Comparison of ENCODE assay signal across 11 mouse cellular contexts in the genomic region with DNA sequence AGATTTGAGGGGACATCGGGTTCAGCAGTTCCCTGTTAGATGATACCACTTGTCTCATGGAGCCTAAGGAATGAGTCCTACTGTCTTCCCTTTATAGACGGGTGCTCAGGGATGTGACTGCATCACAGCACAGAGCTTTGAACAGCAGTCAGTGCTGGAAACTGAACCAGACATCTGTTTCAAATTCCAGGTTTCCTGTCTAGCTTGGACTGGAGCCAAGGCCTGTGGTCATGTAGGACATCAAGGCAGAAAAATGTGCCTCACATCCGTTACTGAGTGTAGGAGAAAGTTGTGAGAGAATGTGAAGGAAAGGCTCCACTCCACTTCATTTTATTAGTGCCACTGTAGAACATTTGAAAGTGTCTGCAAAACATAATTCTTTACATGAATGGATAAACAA.
DNase-seq lines count a peak whose midpoint lies in the region; ATAC-seq and TF ChIP-seq lines count a peak whose summit lies in the region.
"Had no signal": no experiment of that assay in that cellular context is flagged by ENCODE, and none has a peak within 500 bp of the region (broad histone marks: within the 10 kb centered on the region; RNA-seq: fewer than 3 reads in every experiment).

No protein-coding gene starts in this region.

- no peak for TF ChIP-seq CTCF in gastrocnemius, adult 2 months (IDR thresholded peaks at IDR 0.05)

- intact Hi-C loops in gastrocnemius, adult 2 months (cut with DNase I) = no loop called here
- intact Hi-C loops in heart, postnatal 10 days (cut with DNase I) = no loop called here

- H3K9ac ChIP-seq in midbrain, embryonic 14.5 days (replicated peaks; ENCODE audit: low read length) = no peak overlapping the region
- no peak overlapping the region for H3K9ac ChIP-seq in midbrain, embryonic 15.5 days
- H3K9ac ChIP-seq: liver, embryonic 13.5 days had no signal

- no peaks in the 10 kb centered on the region for H3K27me3 ChIP-seq in midbrain, embryonic 14.5 days (ENCODE audit: control insufficient read depth, insufficient read depth, low read length)
- no peaks in the 10 kb centered on the region for H3K27me3 ChIP-seq in midbrain, embryonic 15.5 days (replicated peaks)
- H3K27me3 ChIP-seq: liver, embryonic 13.5 days had no signal

- no peaks in the 10 kb centered on the region for H3K4me1 ChIP-seq in midbrain, embryonic 14.5 days (ENCODE audit: control insufficient read depth, insufficient read depth, low read length)
- H3K4me1 ChIP-seq in midbrain, embryonic 15.5 days = no peaks in the 10 kb centered on the region
- H3K4me1 ChIP-seq: liver, embryonic 13.5 days had no signal

- peak; percentile 39 for DNase-seq in gastrocnemius, adult 2 months
- DNase-seq in gastrocnemius, postnatal 25 days = no peak
- DNase-seq in midbrain, embryonic 14.5 days = peak; percentile 14
- DNase-seq in heart, postnatal 10 days = peak; percentile 40 to 43
- DNase-seq in skeletal muscle tissue, adult 2 months (ENCODE audit: low read depth, low spot score) = peak; percentile 16
- DNase-seq in spleen, adult 18-20 months = no peak
- DNase-seq in thymus, postnatal 36 days = no peak
- DNase-seq: adrenal gland, adult 8-10 months; liver, embryonic 13.5 days had no signal

- H3K36me3 ChIP-seq in midbrain, embryonic 14.5 days (ENCODE audit: control insufficient read depth, insufficient read depth, low read length) = peaks cover 8% of the 10 kb centered on the region; the same call in 1 of the 2 replicates
- no peaks in the 10 kb centered on the region for H3K36me3 ChIP-seq in midbrain, embryonic 15.5 days (replicated peaks)
- H3K36me3 ChIP-seq: liver, embryonic 13.5 days had no signal

- no peaks in the 10 kb centered on the region for H3K9me3 ChIP-seq in midbrain, embryonic 14.5 days (ENCODE audit: control insufficient read depth, low read length)
- no peaks in the 10 kb centered on the region for H3K9me3 ChIP-seq in midbrain, embryonic 15.5 days
- H3K9me3 ChIP-seq: liver, embryonic 13.5 days had no signal

- 84% methylated on average over 3 of the region's 3 CpGs for WGBS in midbrain, embryonic 14.5 days
- 85% methylated on average over 3 of the region's 3 CpGs for WGBS in midbrain, embryonic 15.5 days

- H3K4me2 ChIP-seq in midbrain, embryonic 14.5 days (ENCODE audit: low read length) = no peak overlapping the region
- H3K4me2 ChIP-seq in midbrain, embryonic 15.5 days = no peak overlapping the region
- H3K4me2 ChIP-seq: liver, embryonic 13.5 days had no signal

- H3K4me3 ChIP-seq in gastrocnemius, adult 2 months = no peak overlapping the region
- H3K4me3 ChIP-seq in midbrain, embryonic 14.5 days (replicated peaks; ENCODE audit: low read depth, low read length) = no peak overlapping the region
- H3K4me3 ChIP-seq in midbrain, embryonic 15.5 days = no peak overlapping the region
- H3K4me3 ChIP-seq: liver, embryonic 13.5 days; myocyte had no signal

- no peak overlapping the region for H3K27ac ChIP-seq in gastrocnemius, adult 2 months
- no peak overlapping the region for H3K27ac ChIP-seq in midbrain, embryonic 14.5 days (replicated peaks; ENCODE audit: low read depth, low read length)
- no peak overlapping the region for H3K27ac ChIP-seq in midbrain, embryonic 15.5 days
- H3K27ac ChIP-seq: liver, embryonic 13.5 days had no signal

- ATAC-seq in midbrain, embryonic 14.5 days (ENCODE audit: low FRiP score, low TSS enrichment) = no peak
- ATAC-seq in midbrain, embryonic 15.5 days (replicated peaks) = no peak

Comparison
In these comparisons a context has a peak if more than half of its experiments do, and no peak if none do; other contexts are left out.
1. DNase-seq: peak in gastrocnemius, adult 2 months (single experiment), midbrain, embryonic 14.5 days (single experiment), heart, postnatal 10 days (2 of 2) and skeletal muscle tissue, adult 2 months (single experiment); none in gastrocnemius, postnatal 25 days (single experiment), spleen, adult 18-20 months (0 of 2) and thymus, postnatal 36 days (0 of 2).